Mouse (Mus musculus) limb, embryonic 10.5 days (tissue): ENCODE data around the gene Atxn1. TPM values are rescaled to one million over a fixed set of nuclear protein-coding genes. Genes with fewer than 3 reads are reported as not detected.

Experiments used
- DNase-seq: peaks from one replicate; pipeline ENCODE4 v3.0.0-alpha.2; 2017; ENCODE audit warnings: low spot score
- H3K27ac ChIP-seq: fragments of 300-500 bp; sonication (generic); 2 replicates; pipeline ENCODE4 v1.5.1; 2016; ENCODE audit warnings: mild to moderate bottlenecking
- H3K27me3 ChIP-seq: fragments of 300-500 bp; sonication (generic); 2 replicates; pipeline ENCODE4 v1.6.1; 2016; ENCODE audit warnings: low read depth, mild to moderate bottlenecking; ENCODE audit not compliant: poor library complexity, severe bottlenecking
- H3K36me3 ChIP-seq: fragments of 300-500 bp; sonication (generic); 2 replicates; pipeline ENCODE4 v1.6.1; 2016; ENCODE audit warnings: mild to moderate bottlenecking, moderate library complexity
- H3K4me1 ChIP-seq: fragments of 300-500 bp; sonication (generic); 2 replicates; pipeline ENCODE4 v1.6.1; 2016
- H3K4me3 ChIP-seq: fragments of 300-500 bp; sonication (generic); 2 replicates; pipeline ENCODE4 v1.5.1; 2016; ENCODE audit warnings: mild to moderate bottlenecking, moderate library complexity
- H3K9me3 ChIP-seq: fragments of 300-500 bp; sonication (generic); replicated peaks from 2 replicates; pipeline ENCODE4 v1.6.1; 2016; ENCODE audit warnings: mild to moderate bottlenecking
- WGBS: fragments of 180-500 bp; shearing (Covaris S2); methylation state at CpG from one replicate; pipeline ENCODE4 v1.1.7; 2016; 5-methylcytosine and 5-hydroxymethylcytosine counted together
- polyA plus RNA-seq: library from polyadenylated mRNA; unstranded; fragments of >200 nt; fragmentation: Nextera tagmentation; extraction: Ambion mirVana; gene quantifications from 2 replicates; pipeline ENCODE4 v1.2.1, GENCODE M21; 2016

The Atxn1 gene
- polyA plus RNA-seq, 1 experiment from 2014 or later, result 1.4 TPM

- Histone ChIP-seq H3K9me3 (no peaks in the 10 kb centered on the region), H3K4me1 (no peaks in the 10 kb centered on the region), H3K4me3 (no peak overlapping the region), H3K27me3 (no peaks in the 10 kb centered on the region), H3K36me3 (no peaks in the 10 kb centered on the region), H3K27ac (no peak overlapping the region)
- no peak for DNase-seq
- 83% methylated on average over 3 of the region's 3 CpGs for WGBS
These were observed 464.9 kb downstream of the Atxn1 start for GRCm38 (mm10) chr13:45499906-45500305.
